Mouse (Mus musculus): Measurements from ENCODE around the gene Usmg5. TPM values are rescaled to one million over a fixed set of nuclear protein-coding genes. Genes with fewer than 3 reads are reported as not detected.
"Not testable (repeated sequence)": the region's sequence is repeated elsewhere in the genome, so short reads cannot be mapped to it uniquely, and the experiment has no call there.

Usmg5 gene
- 100 to 1,000 TPM; 610 to 660 TPM for total RNA-seq (2021)

DNA sequence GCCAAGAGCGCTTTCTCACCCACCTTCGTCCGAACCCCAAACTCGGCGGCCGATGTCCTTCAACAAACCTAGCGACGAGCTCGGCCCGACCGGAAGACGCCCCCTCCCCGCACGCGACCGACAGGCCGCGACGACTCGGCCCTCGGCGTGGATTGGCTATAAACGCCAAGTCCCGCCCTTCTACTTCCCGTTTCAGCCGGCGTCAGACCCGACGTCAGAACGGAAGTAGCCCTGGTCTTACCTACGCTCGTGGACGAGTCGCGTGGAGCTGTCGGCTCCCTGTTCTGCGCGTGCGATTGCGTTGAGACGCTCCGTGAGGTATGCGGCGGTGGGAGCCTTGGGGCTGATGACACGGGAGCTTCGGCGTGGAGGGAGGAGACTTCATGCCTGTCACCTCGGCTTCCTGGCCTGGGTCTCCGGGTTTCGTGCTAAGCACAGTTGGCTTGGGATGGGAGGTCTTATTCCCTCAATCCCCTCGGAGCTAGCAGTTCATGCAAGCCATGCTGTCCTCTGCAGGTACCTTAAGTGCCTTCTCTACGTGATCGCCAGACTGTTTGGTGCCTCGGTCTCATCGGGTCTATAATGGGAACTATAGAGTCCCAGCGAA lies at the start of gene Usmg5, which contains the start of gene Pdcd11:
Usmg5 (minus strand) TSS at position 98 of the 607 bp plus-strand sequence.
Pdcd11 (plus strand) TSS at position 219 of the 607 bp plus-strand sequence.
- intact Hi-C loops (cut with DNase I) = no loop called here
- peak; percentile 96 for DNase-seq

DNA sequence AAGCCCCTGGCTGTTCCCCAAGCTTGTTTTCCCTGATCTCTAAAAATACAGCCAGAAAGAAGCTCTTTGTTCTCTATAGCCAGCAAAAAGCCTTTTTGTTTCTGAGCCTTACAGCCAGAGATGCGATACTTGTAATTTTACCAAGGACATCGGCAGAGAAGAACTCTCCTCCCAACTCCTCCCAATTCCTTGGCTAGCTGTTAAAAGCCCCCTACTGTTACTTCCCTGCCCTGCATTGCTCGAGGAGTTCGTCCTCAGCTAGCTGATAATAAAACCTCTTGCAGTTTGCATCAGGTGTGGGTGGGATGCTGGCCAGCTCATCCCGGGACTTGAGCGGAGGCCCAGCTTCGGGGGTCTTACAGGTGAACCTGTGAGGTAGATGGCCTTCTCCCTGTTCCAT lies 49.2 kb upstream of the Usmg5 start:
- intact Hi-C loops (cut with DNase I); DNase-seq: not testable (repeated sequence)

DNA sequence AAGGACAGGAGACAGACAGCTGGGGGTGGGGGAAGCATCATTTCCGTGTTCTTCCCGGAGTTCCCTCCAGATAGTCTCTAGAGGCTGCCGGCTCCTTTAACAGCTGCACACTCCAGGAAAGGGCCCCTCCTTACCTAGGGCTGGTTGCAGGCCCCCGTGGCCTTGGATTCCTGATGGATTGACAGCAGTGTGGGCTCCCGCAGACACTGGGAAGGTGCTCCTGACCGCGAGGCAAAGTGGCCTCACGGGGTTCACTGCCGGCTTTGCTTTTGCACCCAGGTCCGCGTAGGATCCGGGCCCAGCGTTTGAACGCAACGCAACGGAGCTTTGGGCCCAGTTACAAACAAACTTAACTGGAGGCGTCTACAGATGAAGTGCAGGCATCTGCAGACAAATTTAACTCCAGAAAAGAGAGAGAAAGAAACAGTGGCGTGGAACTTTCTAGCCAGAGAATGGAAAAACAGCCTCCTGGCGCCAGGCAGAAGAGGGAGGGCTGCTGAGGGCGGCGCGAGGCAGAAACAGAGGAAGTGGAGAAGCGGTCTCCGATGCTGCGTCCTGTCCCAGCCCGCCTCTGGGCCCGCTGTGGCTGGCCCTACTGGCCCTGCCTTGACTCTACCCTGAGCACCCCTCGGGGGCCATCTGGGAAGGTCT lies 47.4 kb upstream of the Usmg5 start, which contains the start of gene Calhm2:
Calhm2 (minus strand) TSS at position 524 of the 651 bp plus-strand sequence.
- DNase-seq = no peak
- intact Hi-C loops (cut with DNase I) = no loop called here

GRCm38 (mm10) chr19:47137051-47137581 lies 46.7 kb upstream of the Usmg5 start:
- intact Hi-C loops (cut with DNase I) = no loop called here
- DNase-seq = no peak

DNA sequence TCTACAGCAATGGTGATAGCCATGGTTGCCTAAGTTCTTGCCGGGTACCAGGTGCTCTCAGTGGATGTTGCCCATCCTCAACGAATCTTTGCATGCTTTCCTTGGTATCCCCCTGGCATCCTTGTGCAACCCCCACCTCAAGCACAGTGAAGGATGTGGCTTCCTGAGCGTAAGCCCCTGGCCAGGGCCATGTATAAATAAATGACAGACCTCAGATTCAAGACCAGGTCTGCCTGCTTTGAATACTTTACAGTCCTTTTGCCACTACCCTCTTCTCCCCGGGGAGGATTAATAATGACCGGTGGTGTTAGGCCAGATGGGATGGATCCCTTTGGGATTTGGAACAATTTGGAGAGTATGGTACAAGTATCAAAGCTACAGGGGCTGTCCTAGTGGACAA lies 45.7 kb upstream of the Usmg5 start:
- intact Hi-C loops (cut with DNase I) = no loop called here
- no peak for DNase-seq

DNA sequence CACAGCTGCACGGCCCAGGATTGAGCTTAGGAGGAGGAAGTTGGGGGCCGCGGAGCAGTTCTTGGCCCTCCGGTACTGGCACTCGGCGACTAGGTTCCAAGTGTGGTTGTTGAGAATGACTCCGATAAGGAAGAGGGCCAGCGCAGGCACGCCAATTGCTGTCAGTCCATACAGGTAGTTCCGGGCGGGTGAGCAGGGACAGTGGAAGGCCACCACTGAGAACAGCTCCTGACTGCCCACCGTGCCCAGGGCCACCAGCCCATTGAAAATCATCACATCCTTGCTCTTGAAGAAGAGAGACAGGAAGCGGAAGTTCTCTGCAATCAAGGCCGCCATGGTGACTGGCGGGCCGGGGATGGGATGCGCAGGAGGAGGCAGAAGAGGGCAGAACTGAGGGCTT lies 45.1 kb upstream of the Usmg5 start:
- intact Hi-C loops (cut with DNase I) = no loop called here
- no peak for DNase-seq

- intact Hi-C loops (cut with DNase I) = no loop called here
- no peak for DNase-seq
Measured at GRCm38 (mm10) chr19:47133161-47133560, 42.7 kb upstream of the Usmg5 start.

- no peak for DNase-seq
Measured at GRCm38 (mm10) chr19:47130551-47131125, 40.2 kb upstream of the Usmg5 start.

GRCm38 (mm10) chr19:47128835-47129234 lies 38.4 kb upstream of the Usmg5 start:
- intact Hi-C loops (cut with DNase I) = no loop called here
- DNase-seq = no peak

More at GRCm38 (mm10) chr19:47130551-47131125, 40.2 kb upstream of the Usmg5 start:
- intact Hi-C loops (cut with DNase I) = no loop called here

DNA sequence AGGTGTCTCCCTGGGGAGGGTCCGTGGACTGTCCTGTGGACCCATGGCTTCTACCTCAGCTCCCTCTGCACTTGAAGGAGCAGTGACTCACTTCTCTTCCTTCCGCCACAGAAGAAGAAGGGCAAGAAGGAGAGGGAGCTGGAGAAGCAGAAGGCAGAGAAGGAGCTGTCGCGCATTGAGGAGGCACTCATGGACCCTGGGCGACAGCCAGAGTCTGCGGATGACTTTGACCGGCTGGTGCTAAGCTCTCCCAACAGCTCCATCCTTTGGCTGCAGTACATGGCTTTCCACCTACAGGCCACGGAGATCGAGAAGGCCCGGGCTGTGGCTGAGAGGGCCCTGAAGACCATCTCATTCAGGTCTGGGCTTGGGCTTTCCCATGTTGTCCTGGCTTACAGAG lies 37.7 kb upstream of the Usmg5 start:
- DNase-seq = no peak
- intact Hi-C loops (cut with DNase I) = no loop called here

DNA sequence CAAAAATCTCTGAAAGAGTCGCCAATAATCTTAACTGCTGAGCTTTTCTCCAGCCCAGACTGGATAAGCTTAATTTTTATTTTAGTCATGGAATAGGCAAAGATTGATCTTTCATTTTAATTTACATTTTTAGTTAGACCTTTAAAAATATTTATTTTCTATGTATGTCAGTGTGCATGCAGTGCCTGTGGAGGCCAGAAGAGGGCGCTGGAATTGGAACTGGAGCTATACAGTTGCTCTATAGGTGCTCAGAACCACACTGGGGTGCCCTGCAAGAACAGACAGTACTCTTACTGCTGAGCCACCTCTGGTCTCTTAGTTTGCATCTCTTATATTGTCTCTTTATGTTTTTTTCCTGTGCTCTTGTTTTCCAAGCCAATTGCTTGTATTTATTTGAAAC lies 32.4 kb upstream of the Usmg5 start:
- DNase-seq = peak; percentile 39
- intact Hi-C loops (cut with DNase I) = loop anchor here (5.0 kb wide), 1 partner anchor 44 kb away; no protein-coding TSS in a partner anchor

DNA sequence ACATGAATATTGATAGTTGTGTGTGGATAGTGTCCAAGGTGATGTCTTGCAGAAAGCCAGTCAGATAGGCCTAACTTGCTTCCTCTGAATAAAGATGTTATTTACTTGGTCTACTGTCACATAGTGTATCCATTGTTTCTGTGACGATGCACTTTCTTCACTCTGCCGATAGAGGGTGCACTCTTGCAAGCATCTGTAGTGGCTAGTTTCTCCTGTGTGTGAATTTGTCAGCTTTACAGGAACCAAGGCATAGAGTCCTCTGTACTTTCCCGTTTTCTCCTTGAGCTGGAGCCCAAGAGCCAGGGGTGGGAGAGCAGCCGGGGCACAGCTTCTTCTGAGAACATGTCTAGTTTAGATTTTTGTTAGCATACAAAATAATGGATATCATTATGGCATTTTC lies 30.6 kb upstream of the Usmg5 start:
- no peak for DNase-seq
- intact Hi-C loops (cut with DNase I) = loop anchor here (5.0 kb wide), 1 partner anchor 46 kb away; no protein-coding TSS in a partner anchor

DNA sequence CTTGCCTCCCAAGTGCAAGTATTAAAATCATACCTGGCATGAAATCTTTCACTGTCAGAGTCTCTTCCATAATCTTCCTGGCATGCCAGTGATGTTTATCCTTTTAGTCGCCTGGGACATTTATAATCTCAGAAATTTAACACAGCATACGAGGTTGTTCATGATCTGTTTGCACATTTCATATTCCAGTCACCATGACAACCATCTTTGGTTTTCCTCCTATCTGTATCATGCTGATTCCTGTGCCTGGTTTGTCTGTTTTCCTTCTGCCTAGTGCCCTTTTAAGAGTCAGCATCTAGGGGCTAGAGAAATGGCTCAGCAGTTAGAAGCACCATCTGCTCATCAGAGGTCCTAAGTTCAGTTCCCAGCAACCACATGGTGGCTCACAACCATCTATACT lies 28.2 kb upstream of the Usmg5 start:
- intact Hi-C loops (cut with DNase I) = no loop called here
- DNase-seq = no peak

- intact Hi-C loops (cut with DNase I) = no loop called here
- no peak for DNase-seq
Measured at GRCm38 (mm10) chr19:47104641-47105271, 14.3 kb upstream of the Usmg5 start.

- DNase-seq = no peak
- intact Hi-C loops (cut with DNase I) = no loop called here
Measured at GRCm38 (mm10) chr19:47101080-47101479, 10.6 kb upstream of the Usmg5 start.

GRCm38 (mm10) chr19:47089718-47090525 lies 525 bp downstream of the Usmg5 start:
- no peak for DNase-seq
- intact Hi-C loops (cut with DNase I) = no loop called here

GRCm38 (mm10) chr19:47088226-47088625 lies 2.2 kb downstream of the Usmg5 start:
- no peak for DNase-seq
- intact Hi-C loops (cut with DNase I) = no loop called here

- peak; percentile 82 for DNase-seq
- intact Hi-C loops (cut with DNase I) = no loop called here
Measured at GRCm38 (mm10) chr19:47067924-47068611, 22.4 kb downstream of the Usmg5 start.

DNA sequence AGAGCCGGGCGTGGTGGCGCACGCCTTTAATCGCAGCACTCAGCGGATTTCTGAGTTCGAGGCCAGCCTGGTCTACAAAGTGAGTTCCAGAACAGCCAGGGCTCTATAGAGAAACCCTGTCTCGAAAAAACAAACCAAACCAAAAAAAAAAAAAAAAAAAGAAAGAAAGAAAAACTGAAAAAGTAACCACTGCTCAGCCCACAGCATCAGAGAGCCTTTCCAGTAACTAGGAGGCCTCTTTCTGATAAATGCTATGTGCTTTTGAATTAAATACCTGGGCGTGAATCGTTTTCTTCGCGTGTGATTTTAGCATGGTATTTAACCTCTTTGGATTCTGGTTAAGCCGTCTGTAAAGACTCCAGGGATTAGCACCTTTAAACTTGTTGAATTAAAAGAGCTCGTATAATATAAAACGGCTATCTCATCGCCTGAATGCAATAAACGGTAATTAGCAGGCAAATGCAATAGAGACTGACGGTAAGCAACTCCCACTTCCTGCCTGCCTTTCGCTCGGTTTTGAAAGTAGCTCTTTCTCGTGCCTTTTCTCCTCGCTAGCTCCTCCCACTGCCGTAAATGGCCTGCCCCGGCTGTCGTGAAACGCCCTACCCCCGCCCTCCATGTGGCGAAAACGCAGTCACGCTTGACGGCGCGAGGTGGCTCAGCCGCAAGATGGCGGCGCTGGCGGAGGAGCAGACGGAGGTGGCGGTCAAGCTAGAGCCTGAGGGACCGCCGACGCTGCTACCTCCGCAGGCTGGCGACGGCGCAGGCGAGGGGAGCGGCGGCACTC lies 23.2 kb downstream of the Usmg5 start, which contains the start of gene Taf5:
Taf5 (plus strand) TSS at position 651 of the 787 bp plus-strand sequence.
- intact Hi-C loops (cut with DNase I) = no loop called here

More for the DNA sequence above, 23.2 kb downstream of the Usmg5 start, which contains the start of gene Taf5:
- peak; percentile 98 for DNase-seq

All from left cerebral cortex, postnatal 4 days (tissue).